Comparison of ENCODE assay signal across 22 mouse cellular contexts in genomic region chr5:72839655-72840054, GRCm38 (mm10).
"Had no signal": no experiment of that assay in that cellular context is flagged by ENCODE, and none has a peak within 500 bp of the region (broad histone marks: within the 10 kb centered on the region; RNA-seq: fewer than 3 reads in every experiment).

No protein-coding gene starts in this region.

- H3K4me2 ChIP-seq: kidney, embryonic 15.5 days; limb, embryonic 12.5 days; limb, embryonic 15.5 days; liver, embryonic 12.5 days; liver, embryonic 15.5 days; lung, embryonic 15.5 days; midbrain, embryonic 12.5 days; midbrain, embryonic 15.5 days; neural tube, embryonic 13.5 days had no signal

- ATAC-seq: liver, embryonic 12.5 days had no signal

- H3K4me3 ChIP-seq: kidney, embryonic 15.5 days; left cerebral cortex, adult 2 months; limb, embryonic 12.5 days; limb, embryonic 15.5 days; liver, embryonic 12.5 days; liver, embryonic 15.5 days; lung, embryonic 15.5 days; midbrain, embryonic 12.5 days; midbrain, embryonic 15.5 days; neural tube, embryonic 13.5 days had no signal

- H3K9me3 ChIP-seq: kidney, embryonic 15.5 days; limb, embryonic 15.5 days; liver, embryonic 12.5 days; liver, embryonic 15.5 days; lung, embryonic 15.5 days; midbrain, embryonic 15.5 days had no signal

- H3K36me3 ChIP-seq: kidney, embryonic 15.5 days; limb, embryonic 12.5 days; limb, embryonic 15.5 days; liver, embryonic 12.5 days; liver, embryonic 15.5 days; lung, embryonic 15.5 days; midbrain, embryonic 12.5 days; midbrain, embryonic 15.5 days; neural tube, embryonic 13.5 days had no signal

- DNase-seq: kidney, adult 11 months; kidney, adult 8-10 months; kidney, postnatal 10 days; kidney, postnatal 36 days; layer of hippocampus, postnatal 36 days; left cerebral cortex, postnatal 4 days; lung, adult 18-20 months; lung, postnatal 10 days; lung, postnatal 36 days; thymus, adult 2 months; thymus, postnatal 14 days; thymus, postnatal 4 days had no signal

- H3K27me3 ChIP-seq: kidney, embryonic 15.5 days; limb, embryonic 12.5 days; limb, embryonic 15.5 days; liver, embryonic 12.5 days; liver, embryonic 15.5 days; lung, embryonic 15.5 days; midbrain, embryonic 12.5 days; midbrain, embryonic 15.5 days; neural tube, embryonic 13.5 days had no signal

- H3K4me1 ChIP-seq: limb, embryonic 12.5 days; liver, embryonic 15.5 days; midbrain, embryonic 12.5 days; midbrain, embryonic 15.5 days had no signal

- H3K9ac ChIP-seq: kidney, embryonic 15.5 days; limb, embryonic 12.5 days; limb, embryonic 15.5 days; liver, embryonic 12.5 days; liver, embryonic 15.5 days; lung, embryonic 15.5 days; midbrain, embryonic 12.5 days; midbrain, embryonic 15.5 days; neural tube, embryonic 13.5 days had no signal

- H3K27ac ChIP-seq: kidney, embryonic 15.5 days; left cerebral cortex, adult 2 months; limb, embryonic 15.5 days; liver, embryonic 12.5 days; liver, embryonic 15.5 days; lung, embryonic 15.5 days; midbrain, embryonic 12.5 days; midbrain, embryonic 15.5 days; neural tube, embryonic 13.5 days had no signal
